Mouse (Mus musculus) cerebellum, adult 2 months (tissue): ENCODE data around the gene Clrn1. TPM values are rescaled to one million over a fixed set of nuclear protein-coding genes. Genes with fewer than 3 reads are reported as not detected.

Experiments
- DNase-seq, 2 experiments: peaks; one replicate each; pipeline ENCODE4 v3.0.0; 2021
- H3K27ac ChIP-seq: fragments of 200-500 bp; 2 replicates; pipeline ENCODE4 v1.5.1; 2012; ENCODE audit warnings: low read length, control low read depth, inconsistent platforms; ENCODE audit not compliant: insufficient read depth
- H3K27me3 ChIP-seq: fragments of 200-500 bp; 2 replicates; pipeline ENCODE4 v1.6.1; 2012; ENCODE audit warnings: inconsistent platforms, mild to moderate bottlenecking, low read length, moderate library complexity; ENCODE audit not compliant: control insufficient read depth, insufficient read depth
- H3K4me1 ChIP-seq: fragments of 200-500 bp; 2 replicates; pipeline ENCODE4 v1.6.1; 2011; ENCODE audit warnings: low read length; ENCODE audit not compliant: control insufficient read depth, insufficient read depth
- H3K4me3 ChIP-seq: fragments of 200-500 bp; replicated peaks from 2 replicates; pipeline ENCODE3; 2011; ENCODE audit warnings: mild to moderate bottlenecking, low read depth, low read length, control low read depth; ENCODE audit not compliant: insufficient read depth
- CTCF ChIP-seq: fragments of 200-500 bp; IDR thresholded peaks from 2 replicates; pipeline ENCODE4 v1.5.1; 2011; ENCODE audit warnings: low read depth, mild to moderate bottlenecking, control low read depth, low read length, moderate library complexity, borderline replicate concordance; ENCODE audit not compliant: insufficient read depth
- POLR2A ChIP-seq: fragments of 200-500 bp; IDR thresholded peaks from 2 replicates; pipeline ENCODE4 v1.6.1; 2011; ENCODE audit warnings: low read length, control low read depth, borderline replicate concordance; ENCODE audit not compliant: insufficient read depth
- WGBS: fragments of 180-500 bp; shearing (Covaris S2); methylation state at CpG from one replicate; pipeline ENCODE4 v1.1.7; 2018; 5-methylcytosine and 5-hydroxymethylcytosine counted together
- polyA plus RNA-seq: library from polyadenylated mRNA; depleted of rRNA; stranded (reverse); fragments of >200 nt; gene quantifications from 2 replicates; pipeline ENCODE4 v1.2.3, GENCODE M21; 2012

Gene Clrn1
- polyA plus RNA-seq, 1 experiment, result 0.61 TPM

- TF ChIP-seq POLR2A, result no peak
- TF ChIP-seq CTCF, result no peak
- no peaks in the 10 kb centered on the region for H3K27me3 ChIP-seq
- peaks cover 4% of the 10 kb centered on the region for H3K4me1 ChIP-seq
- peak; percentile 54 to 67 for DNase-seq
- no peak overlapping the region for H3K4me3 ChIP-seq
- H3K27ac ChIP-seq, result no peak overlapping the region
- WGBS, result 2% methylated on average over 7 of the region's 7 CpGs
These were observed 19.4 kb downstream of the Clrn1 start for GRCm38 (mm10) chr3:58865690-58866089.

GRCm38 (mm10) chr3:58862976-58863375 is 22.2 kb downstream of the Clrn1 start:
- no peak for DNase-seq
- WGBS, result 71% methylated on average over 2 of the region's 2 CpGs
- Histone ChIP-seq H3K4me1 (peaks cover 4% of the 10 kb centered on the region), H3K4me3 (no peak overlapping the region), H3K27me3 (no peaks in the 10 kb centered on the region), H3K27ac (no peak overlapping the region)
- TF ChIP-seq CTCF (no peak), POLR2A (no peak)

DNA sequence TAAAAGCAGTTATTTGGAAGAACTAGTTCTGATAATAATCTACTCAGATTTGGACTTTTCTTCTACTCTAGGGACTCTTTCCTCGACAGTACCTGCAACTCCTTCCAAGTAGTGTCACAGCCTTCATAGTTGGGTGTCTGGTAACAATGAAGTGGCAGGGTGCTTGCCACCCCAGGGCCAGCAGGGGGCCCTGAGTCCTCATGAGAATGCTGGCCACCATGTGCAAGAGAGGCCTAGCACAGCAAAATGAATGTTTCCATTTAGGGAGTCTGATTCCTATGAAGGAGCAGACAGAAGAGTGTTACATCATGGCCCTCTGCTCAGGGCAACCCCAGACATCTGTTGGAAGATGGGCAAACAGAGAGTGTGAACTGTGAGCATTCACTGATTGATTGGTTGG is 41.7 kb downstream of the Clrn1 start:
- no peaks in the 10 kb centered on the region for H3K27me3 ChIP-seq
- TF ChIP-seq POLR2A (no peak), CTCF (0 out of 2 replicates have a peak, but pooled peaks have one; percentile 5)
- no peaks in the 10 kb centered on the region for H3K4me1 ChIP-seq
- 60% methylated on average over 1 of the region's 1 CpGs for WGBS
- no peak overlapping the region for H3K4me3 ChIP-seq
- no peak for DNase-seq
- no peak overlapping the region for H3K27ac ChIP-seq

GRCm38 (mm10) chr3:58833442-58834160 is 51.5 kb downstream of the Clrn1 start:
- Histone ChIP-seq H3K4me1 (peaks cover 11% of the 10 kb centered on the region), H3K4me3 (no peak overlapping the region), H3K27ac (no peak overlapping the region), H3K27me3 (no peaks in the 10 kb centered on the region)
- DNase-seq, result peak; percentile 64 to 83
- TF ChIP-seq CTCF (no peak), POLR2A (no peak)
- 20% methylated on average over 5 of the region's 5 CpGs for WGBS

GRCm38 (mm10) chr3:58832888-58833287 is 52.3 kb downstream of the Clrn1 start:
- Histone ChIP-seq H3K27ac (no peak overlapping the region), H3K27me3 (no peaks in the 10 kb centered on the region), H3K4me3 (no peak overlapping the region), H3K4me1 (peaks cover 15% of the 10 kb centered on the region)
- TF ChIP-seq POLR2A (no peak), CTCF (no peak)
- WGBS, result 36% methylated on average over 2 of the region's 2 CpGs
- DNase-seq, result peak; percentile 23 to 58

- no peak for DNase-seq
- Histone ChIP-seq H3K27me3 (no peaks in the 10 kb centered on the region), H3K4me3 (no peak overlapping the region), H3K27ac (no peak overlapping the region), H3K4me1 (peaks cover 15% of the 10 kb centered on the region)
- 98% methylated on average over 5 of the region's 5 CpGs for WGBS
- TF ChIP-seq CTCF, result no peak
- TF ChIP-seq POLR2A, result no peak
These were observed 53.6 kb downstream of the Clrn1 start for GRCm38 (mm10) chr3:58831586-58831985.

GRCm38 (mm10) chr3:58829926-58830325 is 55.2 kb downstream of the Clrn1 start:
- TF ChIP-seq POLR2A (no peak), CTCF (no peak)
- Histone ChIP-seq H3K4me1 (peaks cover 15% of the 10 kb centered on the region), H3K27me3 (no peaks in the 10 kb centered on the region), H3K27ac (no peak overlapping the region), H3K4me3 (no peak overlapping the region)
- no peak for DNase-seq
- 96% methylated on average over 1 of the region's 1 CpGs for WGBS

DNA sequence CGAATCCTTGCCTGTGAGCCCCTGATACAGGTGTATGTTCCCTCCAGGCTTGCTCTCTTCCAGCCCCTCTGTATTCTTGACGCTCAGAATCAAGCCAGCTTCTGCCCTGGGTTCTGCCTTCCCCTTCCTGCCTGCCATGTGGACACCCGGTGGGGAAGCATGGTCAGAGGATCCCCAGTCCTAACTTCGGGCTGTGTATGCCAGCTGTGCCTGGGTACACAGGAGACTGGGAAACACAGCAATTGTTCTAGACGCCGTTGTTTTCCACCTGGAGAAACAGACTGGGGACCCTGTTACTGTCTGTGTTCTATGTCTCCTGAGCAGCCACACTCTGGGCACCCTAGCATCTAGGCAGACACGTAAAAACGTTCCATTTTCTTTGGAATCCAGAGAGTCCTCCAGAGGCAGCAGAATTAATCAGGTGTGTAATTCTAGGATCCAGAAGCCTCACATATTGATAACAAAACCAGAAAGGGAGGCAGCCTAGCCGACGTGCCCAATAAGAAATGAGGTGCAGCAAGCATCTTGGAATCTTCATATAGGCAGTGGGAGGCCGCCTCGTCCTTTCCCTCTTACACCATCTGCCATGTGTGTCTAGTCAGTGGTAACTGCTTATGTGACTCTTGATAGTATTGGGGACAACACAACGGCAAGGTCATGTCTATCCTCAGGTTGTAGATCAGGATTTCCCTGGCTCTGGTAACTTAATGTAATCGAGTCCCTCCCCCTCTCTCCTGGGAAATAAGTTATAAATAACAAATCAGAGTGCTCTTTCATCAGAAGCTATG is 56.6 kb downstream of the Clrn1 start:
- TF ChIP-seq POLR2A (no peak), CTCF (no peak)
- Histone ChIP-seq H3K4me1 (peaks cover 12% of the 10 kb centered on the region), H3K27ac (no peak overlapping the region), H3K4me3 (no peak overlapping the region), H3K27me3 (no peaks in the 10 kb centered on the region)
- WGBS, result 49% methylated on average over 14 of the region's 14 CpGs
- no peak for DNase-seq

DNA sequence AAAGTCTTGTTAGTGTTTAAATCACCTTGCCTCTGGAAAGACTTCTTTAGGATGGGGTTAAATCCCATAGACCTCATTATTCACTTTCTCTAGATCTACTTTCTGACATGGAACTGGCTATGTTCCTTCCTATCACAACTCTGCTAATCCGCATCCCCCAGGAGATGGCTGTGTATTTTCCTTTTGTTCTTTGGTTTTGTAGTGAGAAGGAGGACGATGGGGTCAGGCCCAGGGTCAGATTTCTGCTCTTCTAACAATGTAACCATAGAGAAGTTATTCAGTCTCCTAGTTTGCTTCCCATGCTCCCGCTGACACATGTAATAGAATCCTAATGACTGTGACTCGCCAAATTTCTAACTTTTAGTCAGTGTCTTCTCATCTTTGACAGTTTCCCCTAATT is 58.9 kb downstream of the Clrn1 start:
- no peak overlapping the region for H3K4me3 ChIP-seq
- no peak for TF ChIP-seq POLR2A
- TF ChIP-seq CTCF, result no peak
- H3K4me1 ChIP-seq, result peaks cover 4% of the 10 kb centered on the region; the same call in 1 of the 2 replicates
- H3K27me3 ChIP-seq, result no peaks in the 10 kb centered on the region
- no peak overlapping the region for H3K27ac ChIP-seq
- DNase-seq, result no peak
- 63% methylated on average over 4 of the region's 4 CpGs for WGBS
